ENCODE assay signal across 12 mouse cellular contexts in genomic region chr1:33639234-33639633, GRCm38 (mm10).
"Had no signal": no experiment of that assay in that cellular context is flagged by ENCODE, and none has a peak within 500 bp of the region (broad histone marks: within the 10 kb centered on the region; RNA-seq: fewer than 3 reads in every experiment).

No protein-coding gene starts in this region.

- H3K27me3 ChIP-seq: midbrain, embryonic 15.5 days; neural tube, embryonic 12.5 days had no signal

- H3K4me2 ChIP-seq: midbrain, embryonic 11.5 days; midbrain, embryonic 15.5 days; neural tube, embryonic 12.5 days had no signal

- DNase-seq: kidney, adult 11 months; kidney, postnatal 14 days; lung, adult 2 months; lung, postnatal 36 days; thymus, adult 18-20 months; thymus, postnatal 4 days had no signal

- H3K4me3 ChIP-seq: limb, embryonic 10.5 days; midbrain, embryonic 15.5 days; neural tube, embryonic 12.5 days had no signal

- H3K9ac ChIP-seq: midbrain, embryonic 15.5 days; neural tube, embryonic 12.5 days had no signal

- H3K27ac ChIP-seq: limb, embryonic 10.5 days; midbrain, embryonic 15.5 days; neural tube, embryonic 12.5 days had no signal

- H3K9me3 ChIP-seq: limb, embryonic 10.5 days; midbrain, embryonic 15.5 days had no signal

- H3K36me3 ChIP-seq: midbrain, embryonic 15.5 days had no signal

- ATAC-seq: inflammation-experienced regulatory T-cells, adult 6 months; lung, postnatal 0 days; midbrain, embryonic 15.5 days had no signal

- H3K4me1 ChIP-seq: limb, embryonic 10.5 days; midbrain, embryonic 15.5 days; neural tube, embryonic 12.5 days had no signal
